Mouse (Mus musculus): ENCODE results near the gene Calcrl. TPM values are rescaled to one million over a fixed set of nuclear protein-coding genes. Genes with fewer than 3 reads are reported as not detected.
A peak's percentile ranks its signal among the peaks of the same experiment; 100 is the strongest.

Calcrl gene
- total RNA-seq, 4 experiments from 2014 or later, result 15.8 to 27.4 (median 24.1) TPM

- no peak for DNase-seq
These were observed 108.9 kb downstream of the Calcrl start for GRCm38 (mm10) chr2:84316185-84316805.

GRCm38 (mm10) chr2:84296517-84296916 is 128.7 kb downstream of the Calcrl start:
- DNase-seq, result no peak

DNA sequence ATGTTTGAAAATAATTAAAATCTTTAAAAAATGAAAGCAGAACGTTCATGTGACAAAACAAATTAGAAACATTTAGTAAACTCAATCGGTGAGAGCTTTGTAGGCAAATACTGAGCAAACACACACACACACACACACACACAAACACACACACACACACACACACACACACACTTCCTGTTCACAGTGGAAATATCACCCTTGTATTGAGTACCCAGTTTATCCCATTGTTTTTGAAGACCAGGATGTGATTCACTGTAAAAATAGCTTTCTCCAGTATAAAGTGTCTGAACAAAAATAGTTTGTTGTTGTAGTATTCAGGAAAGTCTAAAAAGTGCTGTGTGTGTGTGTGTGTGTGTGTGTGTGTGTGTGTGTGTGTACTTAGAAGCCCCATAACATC is 130.1 kb downstream of the Calcrl start:
- peak; percentile 10 for DNase-seq

DNA sequence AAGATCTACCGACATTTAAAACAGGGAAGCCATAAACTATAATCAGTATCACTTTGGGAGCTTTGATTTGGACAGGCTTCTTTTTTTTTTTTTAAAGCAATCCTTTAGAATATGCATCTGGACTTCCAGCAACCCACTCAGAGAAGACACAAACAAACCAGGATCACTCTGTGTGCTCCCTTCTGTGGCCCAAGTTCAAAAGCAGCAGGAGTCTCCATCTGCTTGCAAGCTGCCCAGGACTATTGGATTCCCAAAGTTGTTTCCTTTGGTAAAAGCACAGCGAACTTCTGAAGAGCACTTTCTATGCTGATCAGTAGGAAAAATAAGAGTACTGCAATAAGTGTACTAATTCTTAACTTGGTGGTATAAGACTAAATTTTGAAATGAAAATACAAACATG is 130.6 kb downstream of the Calcrl start:
- DNase-seq, result no peak

GRCm38 (mm10) chr2:84292351-84293000 is 132.7 kb downstream of the Calcrl start:
- no peak for DNase-seq

DNA sequence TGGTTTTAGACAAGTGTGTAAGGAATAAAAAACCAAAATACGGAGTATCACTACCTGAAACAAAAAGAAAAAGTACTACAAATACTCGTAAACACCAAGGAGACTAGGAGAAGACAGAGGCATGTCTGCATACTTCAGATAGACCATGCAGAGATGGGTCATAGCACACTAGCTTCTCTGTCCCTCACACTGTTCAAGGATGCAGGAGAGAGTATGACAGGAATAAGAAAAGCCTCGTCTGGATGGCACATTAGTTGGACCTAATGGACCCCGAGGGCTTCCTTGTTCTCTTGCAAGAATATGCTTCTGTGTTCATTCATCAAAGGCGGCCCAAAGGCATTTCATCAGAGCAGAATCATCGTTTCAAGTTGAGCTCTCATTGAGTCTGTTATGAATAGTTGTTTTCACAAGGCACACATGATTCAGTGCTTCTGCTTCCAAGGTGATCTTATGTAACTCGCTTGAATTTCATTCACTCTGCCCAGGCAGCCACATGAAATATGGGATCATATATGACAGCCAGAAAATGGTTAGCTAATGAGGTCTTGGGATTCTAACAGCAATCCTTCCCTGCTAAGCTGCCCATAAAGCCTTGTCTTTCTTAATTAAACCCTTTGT is 136.2 kb downstream of the Calcrl start:
- peak; percentile 22 for DNase-seq

Other genes with a start within 250 kb of the Calcrl start
- gene Tfpi, start 51.4 kb upstream of the Calcrl start, total RNA-seq (2022), result 10 to 100 TPM; 49.3 to 79.9 (median 60.1) TPM
- gene Ctnnd1, start 225.4 kb upstream of the Calcrl start, total RNA-seq (2022), result 100 to 1,000 TPM; 125 to 161 (median 155) TPM
- under 1 TPM in 2 of 4 experiments, not detected in 2; 0.10 to 0.12 TPM for gene Btbd18, start 233.7 kb upstream of the Calcrl start, total RNA-seq (2022)
- 10 to 100 TPM; 31.8 to 49.5 (median 35.8) TPM for gene Selenoh, start 245.4 kb upstream of the Calcrl start, total RNA-seq (2022)

All from adrenal gland, adult 8-10 months (tissue).